Mouse (Mus musculus) ES-E14 (cell line): ENCODE data around the gene Serpina16. TPM values are rescaled to one million over a fixed set of nuclear protein-coding genes. Genes with fewer than 3 reads are reported as not detected.
"Not testable (repeated sequence)": the region's sequence is repeated elsewhere in the genome, so short reads cannot be mapped to it uniquely, and the experiment has no call there.

ENCODE experiments used
- DNase-seq: peaks from one replicate; pipeline ENCODE4 v3.0.0-alpha.2; 2013; ENCODE audit warnings: low read depth, low spot score
- H3K27ac ChIP-seq: 2 replicates; pipeline ENCODE4 v1.5.1; 2012; ENCODE audit warnings: low read depth, mild to moderate bottlenecking, low read length, moderate library complexity, mixed read lengths; ENCODE audit not compliant: poor library complexity, insufficient read depth, severe bottlenecking
- H3K36me3 ChIP-seq: 2 replicates; pipeline ENCODE4 v1.6.1; 2012; ENCODE audit warnings: mild to moderate bottlenecking, low read length, moderate library complexity, mixed read lengths; ENCODE audit not compliant: control insufficient read depth, poor library complexity, insufficient read depth, severe bottlenecking
- H3K4me1 ChIP-seq, 2 experiments: fragments of 150-350 bp in 1 of 2; sonication (generic) in 1 of 2; 2 replicates each; pipeline ENCODE4 v1.6.1; 2012; ENCODE audit warnings: low read length in 2 of 2, mild to moderate bottlenecking in 1 of 2, mixed read lengths in 1 of 2; ENCODE audit not compliant: control insufficient read depth in 2 of 2, insufficient read depth in 2 of 2, poor library complexity in 1 of 2
- H3K4me3 ChIP-seq, 2 experiments: fragments of 150-350 bp in 1 of 2; sonication (generic) in 1 of 2; 2 replicates each; pipeline ENCODE4 v1.5.1; 2012; ENCODE audit warnings: low read length in 2 of 2, low read depth in 1 of 2, mild to moderate bottlenecking in 1 of 2, mixed read lengths in 1 of 2; ENCODE audit not compliant: insufficient read depth in 1 of 2, poor library complexity in 1 of 2, severe bottlenecking in 1 of 2
- H3K9ac ChIP-seq: 2 replicates; pipeline ENCODE4 v1.6.1; 2012; ENCODE audit warnings: low read depth, mild to moderate bottlenecking, low read length, mixed read lengths; ENCODE audit not compliant: poor library complexity, insufficient read depth, severe bottlenecking
- H3K9me3 ChIP-seq: fragments of 150-350 bp; sonication (generic); 2 replicates; pipeline ENCODE4 v1.6.1; 2012; ENCODE audit warnings: low read depth, mild to moderate bottlenecking, low read length; ENCODE audit not compliant: control insufficient read depth, insufficient read depth
- CHD2 ChIP-seq: IDR thresholded peaks from 2 replicates; pipeline ENCODE4 v1.6.1; 2014; ENCODE audit warnings: mild to moderate bottlenecking, low read depth, low read length, inconsistent platforms
- HCFC1 ChIP-seq: IDR thresholded peaks from 2 replicates; pipeline ENCODE4 v1.6.1; 2012; ENCODE audit warnings: low read length, inconsistent platforms, borderline replicate concordance; ENCODE audit not compliant: insufficient read depth
- MAFK ChIP-seq: IDR thresholded peaks from 2 replicates; pipeline ENCODE4 v1.6.1; 2014; ENCODE audit warnings: mild to moderate bottlenecking, low read depth, low read length, inconsistent platforms; ENCODE audit not compliant: insufficient read depth
- ZC3H11A ChIP-seq: IDR thresholded peaks from 2 replicates; pipeline ENCODE4 v1.6.1; 2012; ENCODE audit warnings: low read depth, mild to moderate bottlenecking, inconsistent platforms, low read length, borderline replicate concordance
- ZNF384 ChIP-seq: IDR thresholded peaks from 2 replicates; pipeline ENCODE4 v1.6.1; 2012; ENCODE audit warnings: low read depth, low read length, inconsistent platforms
- in situ Hi-C, 2 experiments: fragments of 600-800 bp; cut with MboI; formaldehyde crosslinking; loops; one replicate each; pipeline ENCODE4 v1.15.1; 2025; ENCODE audit warnings: low sequenced_read_pairs in 2 of 2, inconsistent platforms in 1 of 2; ENCODE audit not compliant: unreplicated experiment in 2 of 2
- total RNA-seq: library from RNA; depleted of rRNA; stranded (reverse); fragments of 300-350 nt; gene quantifications from 2 replicates; pipeline ENCODE4 v1.2.3, GENCODE M21; 2012

The Serpina16 gene
- total RNA-seq, 1 experiment: not detected

GRCm38 (mm10) chr12:103673179-103673578, 2.8 kb downstream of the Serpina16 start:
- H3K4me3 ChIP-seq: no peak overlapping the region
- no peaks in the 10 kb centered on the region for H3K4me1 ChIP-seq
- H3K9me3 ChIP-seq: no peaks in the 10 kb centered on the region
- no peak overlapping the region for H3K9ac ChIP-seq
- no peak for TF ChIP-seq MAFK
- TF ChIP-seq ZC3H11A: no peak
- no peak overlapping the region for H3K27ac ChIP-seq
- in situ Hi-C loops: no loop called here
- no peaks in the 10 kb centered on the region for H3K36me3 ChIP-seq
- no peak for DNase-seq

DNA sequence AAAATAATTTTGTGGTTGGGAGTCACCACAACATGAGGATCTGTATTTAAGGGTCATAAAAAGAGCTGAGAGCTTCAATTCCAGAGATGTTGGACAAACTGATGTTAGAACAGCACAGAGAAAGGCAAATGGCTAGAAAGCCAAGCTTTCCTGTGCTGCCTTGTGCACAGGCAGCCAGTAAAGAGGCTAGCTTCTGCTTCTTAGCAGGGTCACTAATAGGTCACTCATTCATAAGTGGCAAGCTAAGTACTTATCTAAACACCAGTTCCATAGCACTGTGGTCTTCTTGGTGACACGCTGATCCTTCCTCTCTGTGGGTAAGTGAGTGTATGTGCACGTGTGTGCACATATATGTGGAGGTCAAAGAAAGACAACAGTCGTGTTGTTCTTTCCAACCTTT, 4.5 kb downstream of the Serpina16 start:
- no peak for DNase-seq
- H3K27ac ChIP-seq: no peak overlapping the region
- no peak for TF ChIP-seq ZNF384
- TF ChIP-seq ZC3H11A: no peak
- TF ChIP-seq MAFK: no peak
- no peak for TF ChIP-seq CHD2
- no peak for TF ChIP-seq HCFC1
- in situ Hi-C loops: no loop called here
- no peaks in the 10 kb centered on the region for H3K9me3 ChIP-seq
- no peak overlapping the region for H3K4me3 ChIP-seq
- no peaks in the 10 kb centered on the region for H3K4me1 ChIP-seq
- no peak overlapping the region for H3K9ac ChIP-seq
- H3K36me3 ChIP-seq: no peaks in the 10 kb centered on the region

- no peak for DNase-seq
Measured at GRCm38 (mm10) chr12:103670964-103671363, 5.0 kb downstream of the Serpina16 start.

GRCm38 (mm10) chr12:103670344-103670743, 5.6 kb downstream of the Serpina16 start:
- in situ Hi-C loops: no loop called here
- Histone ChIP-seq H3K36me3 (no peaks in the 10 kb centered on the region), H3K4me1 (no peaks in the 10 kb centered on the region), H3K4me3 (no peak overlapping the region), H3K27ac (no peak overlapping the region), H3K9ac (no peak overlapping the region), H3K9me3 (no peaks in the 10 kb centered on the region)
- TF ChIP-seq ZNF384 (no peak), HCFC1 (no peak), ZC3H11A (no peak), CHD2 (no peak), MAFK (no peak)
- no peak for DNase-seq

More at GRCm38 (mm10) chr12:103670964-103671363, 5.0 kb downstream of the Serpina16 start:
- TF ChIP-seq CHD2 (no peak), HCFC1 (no peak), ZNF384 (no peak), ZC3H11A (no peak), MAFK (no peak)
- in situ Hi-C loops: no loop called here
- no peaks in the 10 kb centered on the region for H3K4me1 ChIP-seq
- H3K36me3 ChIP-seq: no peaks in the 10 kb centered on the region
- H3K9ac ChIP-seq: no peak overlapping the region
- H3K9me3 ChIP-seq: no peaks in the 10 kb centered on the region
- H3K4me3 ChIP-seq: no peak overlapping the region
- H3K27ac ChIP-seq: no peak overlapping the region

DNA sequence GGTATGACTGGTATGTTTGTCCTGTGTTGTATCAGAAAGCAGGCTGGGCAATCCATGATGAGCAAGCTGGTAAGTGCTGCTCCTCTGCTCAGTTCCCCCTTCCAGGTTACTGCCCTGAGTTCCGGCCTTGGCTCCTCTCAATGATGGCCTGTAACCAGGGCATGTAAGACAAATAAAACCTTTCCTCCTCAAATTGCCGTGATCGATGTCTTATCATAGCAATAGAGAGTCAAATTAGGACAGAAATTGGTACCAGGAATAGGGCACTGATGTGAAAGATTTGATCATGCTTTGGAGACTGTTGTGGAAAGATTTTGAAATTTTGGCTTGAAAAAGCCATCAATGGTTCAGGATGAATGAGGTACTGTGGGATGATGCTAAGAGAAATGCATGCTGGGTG, 10.7 kb downstream of the Serpina16 start:
- no peaks in the 10 kb centered on the region for H3K4me1 ChIP-seq
- in situ Hi-C loops: no loop called here
- TF ChIP-seq ZNF384: no peak
- no peak for TF ChIP-seq HCFC1
- no peak for TF ChIP-seq CHD2
- no peak for TF ChIP-seq ZC3H11A
- TF ChIP-seq MAFK: no peak

DNA sequence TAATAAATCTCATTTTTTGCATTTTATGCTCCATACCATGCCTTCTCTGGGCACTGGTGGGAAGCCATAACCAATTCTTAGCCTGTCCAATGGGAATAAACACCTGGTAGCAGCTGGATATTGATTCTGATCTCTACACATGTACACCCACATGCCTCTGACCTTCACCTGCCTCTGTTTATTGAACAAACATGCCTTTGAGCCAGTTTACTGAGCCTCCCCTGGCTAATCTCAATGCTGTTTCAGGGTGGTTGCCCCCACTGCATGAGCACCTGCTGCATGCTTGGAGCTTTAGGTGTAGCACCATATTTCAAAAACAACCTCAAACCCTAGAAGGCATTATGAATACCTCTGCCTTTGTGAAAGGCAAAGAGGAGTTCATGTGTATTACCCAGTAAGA, 13.9 kb downstream of the Serpina16 start:
- H3K36me3 ChIP-seq, DNase-seq, H3K4me3 ChIP-seq, H3K9ac ChIP-seq, H3K4me1 ChIP-seq, in situ Hi-C loops, H3K9me3 ChIP-seq, H3K27ac ChIP-seq: not testable (repeated sequence)

More for the DNA sequence above, 10.7 kb downstream of the Serpina16 start:
- Histone ChIP-seq H3K9me3 (no peaks in the 10 kb centered on the region), H3K27ac (no peak overlapping the region), H3K36me3 (no peaks in the 10 kb centered on the region), H3K9ac (no peak overlapping the region), H3K4me3 (no peak overlapping the region)
- no peak for DNase-seq
